Mouse (Mus musculus) forebrain, embryonic 13.5 days (tissue): ENCODE results near the gene Otub2. TPM values are rescaled to one million over a fixed set of nuclear protein-coding genes. Genes with fewer than 3 reads are reported as not detected.
A peak's percentile ranks its signal among the peaks of the same experiment; 100 is the strongest.

Experiments
- ATAC-seq: fragments of 200-750 bp; cut with Nextera tagmentation; 2 replicates; pipeline ENCODE4 v1.8.0; 2017
- H3K27ac ChIP-seq: fragments of 300-500 bp; sonication (generic); 2 replicates; pipeline ENCODE4 v1.5.1; 2015; ENCODE audit warnings: inconsistent platforms, mild to moderate bottlenecking, moderate library complexity
- H3K27me3 ChIP-seq: fragments of 300-500 bp; sonication (generic); 2 replicates; pipeline ENCODE4 v1.6.1; 2015; ENCODE audit warnings: mild to moderate bottlenecking, inconsistent platforms
- H3K36me3 ChIP-seq: fragments of 300-500 bp; sonication (generic); 2 replicates; pipeline ENCODE4 v1.6.1; 2015; ENCODE audit warnings: mild to moderate bottlenecking, inconsistent platforms; ENCODE audit not compliant: poor library complexity, severe bottlenecking
- H3K4me1 ChIP-seq: fragments of 300-500 bp; sonication (generic); 2 replicates; pipeline ENCODE4 v1.6.1; 2015; ENCODE audit warnings: inconsistent platforms
- H3K4me2 ChIP-seq: fragments of 300-500 bp; sonication (generic); 2 replicates; pipeline ENCODE4 v1.6.1; 2015; ENCODE audit warnings: inconsistent platforms, mild to moderate bottlenecking, moderate library complexity
- H3K4me3 ChIP-seq: fragments of 300-500 bp; sonication (generic); 2 replicates; pipeline ENCODE4 v1.5.1; 2015; ENCODE audit warnings: mild to moderate bottlenecking, inconsistent platforms
- H3K9ac ChIP-seq: fragments of 300-500 bp; sonication (generic); 2 replicates; pipeline ENCODE4 v1.6.1; 2015; ENCODE audit warnings: mild to moderate bottlenecking, inconsistent platforms
- H3K9me3 ChIP-seq: fragments of 300-500 bp; sonication (generic); replicated peaks from 2 replicates; pipeline ENCODE4 v1.6.1; 2016; ENCODE audit warnings: inconsistent platforms
- WGBS: fragments of 180-500 bp; shearing (Covaris S2); methylation state at CpG from one replicate; pipeline ENCODE4 v1.1.7; 2015; 5-methylcytosine and 5-hydroxymethylcytosine counted together
- polyA plus RNA-seq: library from polyadenylated mRNA; unstranded; fragments of >200 nt; fragmentation: Nextera tagmentation; extraction: Ambion mirVana; gene quantifications from 2 replicates; pipeline ENCODE4 v1.2.1, GENCODE M21; 2015

Gene Otub2
- polyA plus RNA-seq: 14.5 and 18.4 TPM in 2 replicates

GRCm38 (mm10) chr12:103388505-103389347, at the start of gene Otub2:
Gene Otub2 (plus strand): TSS chr12:103388682.
- peaks cover 14% of the 10 kb centered on the region for H3K4me1 ChIP-seq
- no peaks in the 10 kb centered on the region for H3K36me3 ChIP-seq
- WGBS: under 1% methylated on average over 57 of the region's 58 CpGs
- peak within 1 kb of the TSS; percentile 77 for H3K4me3 ChIP-seq
- peak; percentile 100 for ATAC-seq
- no peaks in the 10 kb centered on the region for H3K27me3 ChIP-seq
- H3K4me2 ChIP-seq: peak within 1 kb of the TSS; percentile 87
- H3K9me3 ChIP-seq: no peaks in the 10 kb centered on the region
- H3K27ac ChIP-seq: peak within 1 kb of the TSS; percentile 42; the same call in 1 of the 2 replicates
- peak within 1 kb of the TSS; percentile 94 for H3K9ac ChIP-seq

- Histone ChIP-seq H3K27ac (no peak overlapping the region), H3K4me1 (no peaks in the 10 kb centered on the region), H3K9me3 (no peaks in the 10 kb centered on the region), H3K36me3 (no peaks in the 10 kb centered on the region), H3K4me2 (no peak overlapping the region), H3K4me3 (no peak overlapping the region), H3K9ac (no peak overlapping the region), H3K27me3 (no peaks in the 10 kb centered on the region)
- no peak for ATAC-seq
- WGBS: 87% methylated on average over 5 of the region's 5 CpGs
These were observed 47.3 kb upstream of the Otub2 start for GRCm38 (mm10) chr12:103341212-103341611.

- ATAC-seq: no peak
These were observed 45.0 kb upstream of the Otub2 start for GRCm38 (mm10) chr12:103343456-103343855.

GRCm38 (mm10) chr12:103344934-103345333, 43.5 kb upstream of the Otub2 start:
- no peak overlapping the region for H3K27ac ChIP-seq
- no peak overlapping the region for H3K4me2 ChIP-seq
- H3K27me3 ChIP-seq: no peaks in the 10 kb centered on the region
- H3K4me3 ChIP-seq: no peak overlapping the region
- no peak for ATAC-seq
- H3K36me3 ChIP-seq: no peaks in the 10 kb centered on the region
- no peaks in the 10 kb centered on the region for H3K4me1 ChIP-seq
- H3K9me3 ChIP-seq: no peaks in the 10 kb centered on the region
- no peak overlapping the region for H3K9ac ChIP-seq
- WGBS: 91% methylated on average over 7 of the region's 7 CpGs

More at GRCm38 (mm10) chr12:103343456-103343855, 45.0 kb upstream of the Otub2 start:
- Histone ChIP-seq H3K27ac (no peak overlapping the region), H3K4me3 (no peak overlapping the region), H3K9ac (no peak overlapping the region), H3K4me1 (no peaks in the 10 kb centered on the region), H3K9me3 (no peaks in the 10 kb centered on the region), H3K4me2 (no peak overlapping the region), H3K27me3 (no peaks in the 10 kb centered on the region), H3K36me3 (no peaks in the 10 kb centered on the region)
- 84% methylated on average over 8 of the region's 8 CpGs for WGBS

GRCm38 (mm10) chr12:103346945-103347344, 41.5 kb upstream of the Otub2 start:
- ATAC-seq: no peak
- Histone ChIP-seq H3K9me3 (no peaks in the 10 kb centered on the region), H3K4me3 (no peak overlapping the region), H3K27me3 (no peaks in the 10 kb centered on the region), H3K9ac (no peak overlapping the region), H3K27ac (no peak overlapping the region), H3K4me2 (no peak overlapping the region), H3K36me3 (no peaks in the 10 kb centered on the region), H3K4me1 (no peaks in the 10 kb centered on the region)
- WGBS: 85% methylated on average over 8 of the region's 8 CpGs

- Histone ChIP-seq H3K27me3 (no peaks in the 10 kb centered on the region), H3K27ac (no peak overlapping the region), H3K4me3 (no peak overlapping the region), H3K9me3 (no peaks in the 10 kb centered on the region), H3K4me2 (no peak overlapping the region), H3K9ac (no peak overlapping the region), H3K36me3 (no peaks in the 10 kb centered on the region), H3K4me1 (no peaks in the 10 kb centered on the region)
- no peak for ATAC-seq
- WGBS: 71% methylated on average over 5 of the region's 5 CpGs
These were observed 41.1 kb upstream of the Otub2 start for GRCm38 (mm10) chr12:103347406-103347805.

GRCm38 (mm10) chr12:103348506-103348905, 40.0 kb upstream of the Otub2 start:
- peak; percentile 65 for ATAC-seq
- no peak overlapping the region for H3K4me3 ChIP-seq
- 6% methylated on average over 3 of the region's 3 CpGs for WGBS
- H3K4me1 ChIP-seq: peaks cover 3% of the 10 kb centered on the region; the same call in 1 of the 2 replicates
- H3K36me3 ChIP-seq: no peaks in the 10 kb centered on the region
- H3K9me3 ChIP-seq: no peaks in the 10 kb centered on the region
- no peak overlapping the region for H3K4me2 ChIP-seq
- no peak overlapping the region for H3K27ac ChIP-seq
- no peaks in the 10 kb centered on the region for H3K27me3 ChIP-seq
- H3K9ac ChIP-seq: no peak overlapping the region

GRCm38 (mm10) chr12:103352735-103353134, 35.7 kb upstream of the Otub2 start:
- WGBS: 94% methylated on average over 6 of the region's 6 CpGs
- no peak overlapping the region for H3K4me2 ChIP-seq
- no peak overlapping the region for H3K27ac ChIP-seq
- H3K9me3 ChIP-seq: no peaks in the 10 kb centered on the region
- H3K4me3 ChIP-seq: no peak overlapping the region
- H3K27me3 ChIP-seq: no peaks in the 10 kb centered on the region
- H3K4me1 ChIP-seq: peaks cover 7% of the 10 kb centered on the region; the same call in 1 of the 2 replicates
- no peak overlapping the region for H3K9ac ChIP-seq
- ATAC-seq: no peak
- no peaks in the 10 kb centered on the region for H3K36me3 ChIP-seq

GRCm38 (mm10) chr12:103353538-103353937, 34.9 kb upstream of the Otub2 start:
- Histone ChIP-seq H3K9me3 (no peaks in the 10 kb centered on the region), H3K4me1 (peaks cover 7% of the 10 kb centered on the region; the same call in 1 of the 2 replicates), H3K36me3 (no peaks in the 10 kb centered on the region), H3K27me3 (no peaks in the 10 kb centered on the region), H3K4me2 (no peak overlapping the region), H3K27ac (no peak overlapping the region), H3K9ac (no peak overlapping the region), H3K4me3 (no peak overlapping the region)
- ATAC-seq: peak; percentile 59; the same call in 1 of the 2 replicates
- WGBS: 8% methylated on average over 5 of the region's 5 CpGs

- Histone ChIP-seq H3K4me1 (peaks cover 7% of the 10 kb centered on the region; the same call in 1 of the 2 replicates), H3K4me2 (no peak within 1 kb of the TSS), H3K4me3 (no peak within 1 kb of the TSS), H3K9me3 (no peaks in the 10 kb centered on the region), H3K9ac (no peak within 1 kb of the TSS), H3K27ac (no peak within 1 kb of the TSS), H3K36me3 (no peaks in the 10 kb centered on the region), H3K27me3 (no peaks in the 10 kb centered on the region)
- WGBS: 80% methylated on average over 14 of the region's 14 CpGs
- no peak for ATAC-seq
These were observed 32.6 kb upstream of the Otub2 start, which contains the start of gene Asb2 for GRCm38 (mm10) chr12:103355746-103356414. Gene Asb2 (minus strand): TSS chr12:103356001.

- no peaks in the 10 kb centered on the region for H3K27me3 ChIP-seq
- H3K9ac ChIP-seq: no peak overlapping the region
- WGBS: 93% methylated on average over 4 of the region's 4 CpGs
- H3K4me3 ChIP-seq: no peak overlapping the region
- H3K27ac ChIP-seq: no peak overlapping the region
- no peaks in the 10 kb centered on the region for H3K9me3 ChIP-seq
- H3K36me3 ChIP-seq: no peaks in the 10 kb centered on the region
- H3K4me1 ChIP-seq: peaks cover 7% of the 10 kb centered on the region; the same call in 1 of the 2 replicates
- no peak for ATAC-seq
- no peak overlapping the region for H3K4me2 ChIP-seq
These were observed 32.1 kb upstream of the Otub2 start for GRCm38 (mm10) chr12:103356415-103356748.

- H3K36me3 ChIP-seq: no peaks in the 10 kb centered on the region
- ATAC-seq: no peak
- H3K27me3 ChIP-seq: no peaks in the 10 kb centered on the region
- H3K4me1 ChIP-seq: peaks cover 6% of the 10 kb centered on the region; the same call in 1 of the 2 replicates
- no peaks in the 10 kb centered on the region for H3K9me3 ChIP-seq
- H3K9ac ChIP-seq: no peak overlapping the region
- no peak overlapping the region for H3K4me3 ChIP-seq
- H3K27ac ChIP-seq: no peak overlapping the region
- 78% methylated on average over 8 of the region's 8 CpGs for WGBS
- H3K4me2 ChIP-seq: no peak overlapping the region
These were observed 30.3 kb upstream of the Otub2 start for GRCm38 (mm10) chr12:103358216-103358615.
